Mouse (Mus musculus) limb, embryonic 15.5 days (tissue): ENCODE data around the gene Gbx2. TPM values are rescaled to one million over a fixed set of nuclear protein-coding genes. Genes with fewer than 3 reads are reported as not detected.

Experiments
- ATAC-seq: fragments of 200-750 bp; cut with Nextera tagmentation; 2 replicates; pipeline ENCODE4 v1.8.0; 2017; ENCODE audit warnings: low read depth, moderate TSS enrichment; ENCODE audit not compliant: insufficient number of reproducible peaks, low FRiP score, low TSS enrichment
- H3K27ac ChIP-seq: fragments of 300-500 bp; sonication (generic); 2 replicates; pipeline ENCODE4 v1.5.1; 2015; ENCODE audit warnings: moderate library complexity, mild to moderate bottlenecking, inconsistent platforms
- H3K27me3 ChIP-seq: fragments of 300-500 bp; sonication (generic); 2 replicates; pipeline ENCODE4 v1.6.1; 2015; ENCODE audit warnings: inconsistent platforms
- H3K36me3 ChIP-seq: fragments of 300-500 bp; sonication (generic); 2 replicates; pipeline ENCODE4 v1.6.1; 2015; ENCODE audit warnings: inconsistent platforms
- H3K4me1 ChIP-seq: fragments of 300-500 bp; sonication (generic); 2 replicates; pipeline ENCODE4 v1.6.1; 2015; ENCODE audit warnings: inconsistent platforms
- H3K4me2 ChIP-seq: fragments of 300-500 bp; sonication (generic); 2 replicates; pipeline ENCODE4 v1.6.1; 2015; ENCODE audit warnings: mild to moderate bottlenecking, inconsistent platforms
- H3K4me3 ChIP-seq: fragments of 300-500 bp; sonication (generic); 2 replicates; pipeline ENCODE4 v1.5.1; 2015; ENCODE audit warnings: mild to moderate bottlenecking, inconsistent platforms
- H3K9ac ChIP-seq: fragments of 300-500 bp; sonication (generic); 2 replicates; pipeline ENCODE4 v1.6.1; 2015; ENCODE audit warnings: inconsistent platforms
- H3K9me3 ChIP-seq: fragments of 300-500 bp; sonication (generic); 2 replicates; pipeline ENCODE4 v1.6.1; 2016; ENCODE audit warnings: inconsistent platforms
- whole genome bisulfite sequencing: fragments of 180-500 bp; shearing (Covaris S2); methylation state at CpG from one replicate; pipeline ENCODE4 v1.1.7; 2015; 5-methylcytosine and 5-hydroxymethylcytosine counted together
- polyA plus RNA-seq: library from polyadenylated mRNA; unstranded; fragments of >200 nt; fragmentation: Nextera tagmentation; extraction: Ambion mirVana; gene quantifications from 2 replicates; pipeline ENCODE4 v1.2.1, GENCODE M21; 2015

Gbx2 gene
- polyA plus RNA-seq, 1 experiment from 2014 or later, result 0.14 TPM

GRCm38 (mm10) chr1:89899761-89900445 is 31.1 kb downstream of the Gbx2 start:
- Histone ChIP-seq H3K4me1 (no peaks in the 10 kb centered on the region), H3K9ac (no peak overlapping the region), H3K27me3 (no peaks in the 10 kb centered on the region), H3K4me3 (no peak overlapping the region), H3K36me3 (no peaks in the 10 kb centered on the region; the same call in 1 of the 2 replicates), H3K9me3 (no peaks in the 10 kb centered on the region), H3K4me2 (no peak overlapping the region), H3K27ac (no peak overlapping the region)
- WGBS, result 31% methylated on average over 11 of the region's 11 CpGs
- no peak for ATAC-seq

- Histone ChIP-seq H3K4me1 (no peaks in the 10 kb centered on the region), H3K4me2 (no peak overlapping the region), H3K9ac (no peak overlapping the region), H3K4me3 (no peak overlapping the region), H3K27me3 (no peaks in the 10 kb centered on the region), H3K9me3 (no peaks in the 10 kb centered on the region), H3K27ac (no peak overlapping the region), H3K36me3 (no peaks in the 10 kb centered on the region; the same call in 1 of the 2 replicates)
- 64% methylated on average over 2 of the region's 2 CpGs for WGBS
- no peak for ATAC-seq
These were observed 31.9 kb downstream of the Gbx2 start for GRCm38 (mm10) chr1:89899036-89899435.

- Histone ChIP-seq H3K4me2 (no peak overlapping the region), H3K27ac (no peak overlapping the region), H3K27me3 (no peaks in the 10 kb centered on the region), H3K9me3 (no peaks in the 10 kb centered on the region), H3K4me1 (no peaks in the 10 kb centered on the region), H3K4me3 (no peak overlapping the region), H3K9ac (no peak overlapping the region), H3K36me3 (peaks cover 11% of the 10 kb centered on the region)
- WGBS, result 90% methylated on average over 5 of the region's 5 CpGs
- ATAC-seq, result no peak
These were observed 35.2 kb downstream of the Gbx2 start for GRCm38 (mm10) chr1:89895801-89896200.

GRCm38 (mm10) chr1:89892281-89892680 is 38.7 kb downstream of the Gbx2 start:
- H3K4me3 ChIP-seq, result no peak overlapping the region
- no peaks in the 10 kb centered on the region for H3K9me3 ChIP-seq
- peaks cover 4% of the 10 kb centered on the region for H3K4me1 ChIP-seq
- ATAC-seq, result no peak
- no peak overlapping the region for H3K4me2 ChIP-seq
- H3K9ac ChIP-seq, result no peak overlapping the region
- no peak overlapping the region for H3K27ac ChIP-seq
- WGBS, result 71% methylated on average over 7 of the region's 7 CpGs
- H3K36me3 ChIP-seq, result peaks cover 42% of the 10 kb centered on the region
- H3K27me3 ChIP-seq, result no peaks in the 10 kb centered on the region

- H3K27ac ChIP-seq, result no peak overlapping the region
- H3K4me3 ChIP-seq, result no peak overlapping the region
- H3K27me3 ChIP-seq, result no peaks in the 10 kb centered on the region
- no peaks in the 10 kb centered on the region for H3K9me3 ChIP-seq
- ATAC-seq, result no peak
- peaks cover 8% of the 10 kb centered on the region for H3K4me1 ChIP-seq
- 82% methylated on average over 6 of the region's 6 CpGs for WGBS
- H3K36me3 ChIP-seq, result peaks cover 42% of the 10 kb centered on the region
- no peak overlapping the region for H3K9ac ChIP-seq
- H3K4me2 ChIP-seq, result no peak overlapping the region
These were observed 39.6 kb downstream of the Gbx2 start for GRCm38 (mm10) chr1:89891400-89891799.

GRCm38 (mm10) chr1:89885696-89886095 is 45.3 kb downstream of the Gbx2 start:
- H3K27ac ChIP-seq, result no peak overlapping the region
- ATAC-seq, result no peak
- WGBS, result 34% methylated on average over 4 of the region's 4 CpGs

GRCm38 (mm10) chr1:89884335-89884734 is 46.6 kb downstream of the Gbx2 start:
- 91% methylated on average over 8 of the region's 8 CpGs for WGBS
- H3K4me1 ChIP-seq, result peaks cover 28% of the 10 kb centered on the region
- H3K36me3 ChIP-seq, result peaks cover 24% of the 10 kb centered on the region
- H3K4me3 ChIP-seq, result no peak overlapping the region
- no peak for ATAC-seq
- no peak overlapping the region for H3K4me2 ChIP-seq
- H3K9ac ChIP-seq, result no peak overlapping the region
- no peaks in the 10 kb centered on the region for H3K9me3 ChIP-seq
- H3K27me3 ChIP-seq, result no peaks in the 10 kb centered on the region
- no peak overlapping the region for H3K27ac ChIP-seq

More at GRCm38 (mm10) chr1:89885696-89886095, 45.3 kb downstream of the Gbx2 start:
- Histone ChIP-seq H3K36me3 (peaks cover 35% of the 10 kb centered on the region), H3K4me2 (no peak overlapping the region), H3K27me3 (no peaks in the 10 kb centered on the region), H3K4me3 (no peak overlapping the region), H3K4me1 (peaks cover 28% of the 10 kb centered on the region), H3K9ac (no peak overlapping the region), H3K9me3 (no peaks in the 10 kb centered on the region)

GRCm38 (mm10) chr1:89880834-89881233 is 50.1 kb downstream of the Gbx2 start:
- H3K9me3 ChIP-seq, result no peaks in the 10 kb centered on the region
- H3K27me3 ChIP-seq, result no peaks in the 10 kb centered on the region
- peaks cover 6% of the 10 kb centered on the region; the same call in 1 of the 2 replicates for H3K36me3 ChIP-seq
- H3K27ac ChIP-seq, result no peak overlapping the region
- no peak overlapping the region for H3K4me3 ChIP-seq
- H3K4me2 ChIP-seq, result no peak overlapping the region
- H3K4me1 ChIP-seq, result peaks cover 17% of the 10 kb centered on the region
- ATAC-seq, result no peak
- 83% methylated on average over 10 of the region's 10 CpGs for WGBS
- H3K9ac ChIP-seq, result no peak overlapping the region

GRCm38 (mm10) chr1:89880193-89880592 is 50.8 kb downstream of the Gbx2 start:
- no peak for ATAC-seq
- no peaks in the 10 kb centered on the region for H3K27me3 ChIP-seq
- no peaks in the 10 kb centered on the region for H3K9me3 ChIP-seq
- no peak overlapping the region for H3K4me2 ChIP-seq
- H3K9ac ChIP-seq, result no peak overlapping the region
- peaks cover 11% of the 10 kb centered on the region for H3K4me1 ChIP-seq
- H3K36me3 ChIP-seq, result peaks cover 6% of the 10 kb centered on the region; the same call in 1 of the 2 replicates
- H3K4me3 ChIP-seq, result no peak overlapping the region
- 62% methylated on average over 8 of the region's 8 CpGs for WGBS
- no peak overlapping the region for H3K27ac ChIP-seq

- ATAC-seq, result no peak
- Histone ChIP-seq H3K4me1 (no peaks in the 10 kb centered on the region), H3K9me3 (no peaks in the 10 kb centered on the region), H3K27ac (no peak overlapping the region), H3K36me3 (peaks cover 6% of the 10 kb centered on the region; the same call in 1 of the 2 replicates), H3K9ac (no peak overlapping the region), H3K4me3 (no peak overlapping the region), H3K4me2 (no peak overlapping the region), H3K27me3 (no peaks in the 10 kb centered on the region)
- WGBS, result 83% methylated on average over 11 of the region's 11 CpGs
These were observed 52.5 kb downstream of the Gbx2 start for GRCm38 (mm10) chr1:89878496-89878895.
